Mouse (Mus musculus) lung, embryonic 14.5 days (tissue): Measurements from ENCODE around the gene Cdh23. TPM values are rescaled to one million over a fixed set of nuclear protein-coding genes. Genes with fewer than 3 reads are reported as not detected.

Experiments
- ATAC-seq: fragments of 200-750 bp; cut with Nextera tagmentation; 2 replicates; pipeline ENCODE4 v1.8.0; 2017; ENCODE audit warnings: mild to moderate bottlenecking, moderate TSS enrichment, moderate library complexity; ENCODE audit not compliant: insufficient read depth
- DNase-seq: peaks from one replicate; pipeline ENCODE4 v3.0.0-alpha.2; 2015
- H3K27ac ChIP-seq: fragments of 300-500 bp; sonication (generic); 2 replicates; pipeline ENCODE4 v1.5.1; 2014; ENCODE audit warnings: low read depth, mild to moderate bottlenecking, moderate library complexity
- H3K27me3 ChIP-seq: fragments of 300-500 bp; sonication (generic); 2 replicates; pipeline ENCODE4 v1.6.1; 2014; ENCODE audit warnings: low read length, control low read depth; ENCODE audit not compliant: insufficient read depth
- H3K36me3 ChIP-seq: fragments of 300-500 bp; sonication (generic); 2 replicates; pipeline ENCODE4 v1.6.1; 2014; ENCODE audit warnings: control low read depth; ENCODE audit not compliant: insufficient read depth
- H3K4me1 ChIP-seq: fragments of 300-500 bp; sonication (generic); 2 replicates; pipeline ENCODE4 v1.6.1; 2014; ENCODE audit warnings: antibody characterized with exemption, control low read depth; ENCODE audit not compliant: insufficient read depth
- H3K4me2 ChIP-seq: fragments of 300-500 bp; sonication (generic); 2 replicates; pipeline ENCODE4 v1.6.1; 2014; ENCODE audit warnings: mild to moderate bottlenecking
- H3K4me3 ChIP-seq: fragments of 300-500 bp; sonication (generic); 2 replicates; pipeline ENCODE4 v1.5.1; 2014; ENCODE audit warnings: low read depth, low read length
- H3K9ac ChIP-seq: fragments of 300-500 bp; sonication (generic); 2 replicates; pipeline ENCODE4 v1.6.1; 2014
- H3K9me3 ChIP-seq: fragments of 300-500 bp; sonication (generic); 2 replicates; pipeline ENCODE4 v1.6.1; 2016; ENCODE audit warnings: low read depth, low read length, control low read depth
- CTCF ChIP-seq: IDR thresholded peaks from 2 replicates; pipeline ENCODE4 v1.5.1; 2016; ENCODE audit warnings: antibody characterized with exemption, low read depth
- WGBS: fragments of 180-500 bp; shearing (Covaris S2); extraction: QIAGEN DNeasy Blood & Tissue Kit; methylation state at CpG from one replicate; pipeline ENCODE4 v1.1.7; 2014; 5-methylcytosine and 5-hydroxymethylcytosine counted together
- polyA plus RNA-seq: library from polyadenylated mRNA; unstranded; fragments of >200 nt; fragmentation: Nextera tagmentation; extraction: Ambion mirVana; gene quantifications from 2 replicates; pipeline ENCODE4 v1.2.1, GENCODE M21; 2014

Cdh23 gene
- polyA plus RNA-seq, 1 experiment from 2014 or later = 0.26 TPM

GRCm38 (mm10) chr10:60399449-60399848 lies 296.8 kb downstream of the Cdh23 start, which contains the start of gene Gm17455:
Gene Gm17455 (plus strand): TSS chr10:60399726.
- 49% methylated on average over 7 of the region's 7 CpGs for WGBS
- no peak within 1 kb of the TSS; the same call in 1 of the 2 replicates for H3K27ac ChIP-seq
- no peaks in the 10 kb centered on the region for H3K36me3 ChIP-seq
- H3K4me2 ChIP-seq = no peak within 1 kb of the TSS
- H3K9ac ChIP-seq = no peak within 1 kb of the TSS
- peaks cover 7% of the 10 kb centered on the region; the same call in 1 of the 2 replicates for H3K4me1 ChIP-seq
- H3K9me3 ChIP-seq = no peaks in the 10 kb centered on the region
- no peak for TF ChIP-seq CTCF
- H3K4me3 ChIP-seq = no peak within 1 kb of the TSS
- no peak for DNase-seq
- no peak for ATAC-seq
- H3K27me3 ChIP-seq = no peaks in the 10 kb centered on the region

- TF ChIP-seq CTCF = no peak
- Histone ChIP-seq H3K9ac (no peak overlapping the region), H3K9me3 (no peaks in the 10 kb centered on the region), H3K4me1 (peaks cover 7% of the 10 kb centered on the region; the same call in 1 of the 2 replicates), H3K4me2 (no peak overlapping the region), H3K27ac (no peak overlapping the region), H3K36me3 (no peaks in the 10 kb centered on the region), H3K27me3 (no peaks in the 10 kb centered on the region), H3K4me3 (no peak overlapping the region)
- no peak for DNase-seq
- no peak for ATAC-seq
- WGBS = 84% methylated on average over 10 of the region's 10 CpGs
These were observed 298.1 kb downstream of the Cdh23 start for GRCm38 (mm10) chr10:60398051-60398814.

GRCm38 (mm10) chr10:60395605-60396004 lies 300.7 kb downstream of the Cdh23 start:
- Histone ChIP-seq H3K4me3 (no peak overlapping the region), H3K27ac (no peak overlapping the region), H3K9ac (no peak overlapping the region), H3K4me1 (peaks cover 7% of the 10 kb centered on the region; the same call in 1 of the 2 replicates), H3K36me3 (no peaks in the 10 kb centered on the region), H3K9me3 (no peaks in the 10 kb centered on the region), H3K4me2 (no peak overlapping the region), H3K27me3 (no peaks in the 10 kb centered on the region)
- no peak for DNase-seq
- no peak for TF ChIP-seq CTCF
- ATAC-seq = no peak
- WGBS = 67% methylated on average over 5 of the region's 5 CpGs

- H3K4me2 ChIP-seq = no peak overlapping the region
- peaks cover 7% of the 10 kb centered on the region; the same call in 1 of the 2 replicates for H3K4me1 ChIP-seq
- no peaks in the 10 kb centered on the region for H3K9me3 ChIP-seq
- H3K27ac ChIP-seq = no peak overlapping the region; the same call in 1 of the 2 replicates
- no peak overlapping the region for H3K4me3 ChIP-seq
- TF ChIP-seq CTCF = no peak
- no peaks in the 10 kb centered on the region for H3K27me3 ChIP-seq
- WGBS = 46% methylated on average over 7 of the region's 7 CpGs
- H3K36me3 ChIP-seq = no peaks in the 10 kb centered on the region
- ATAC-seq = no peak
- H3K9ac ChIP-seq = no peak overlapping the region
- DNase-seq = peak; percentile 59
These were observed 301.4 kb downstream of the Cdh23 start for GRCm38 (mm10) chr10:60394936-60395335.

- H3K9me3 ChIP-seq = no peaks in the 10 kb centered on the region
- 92% methylated on average over 9 of the region's 9 CpGs for WGBS
- no peak overlapping the region for H3K4me2 ChIP-seq
- no peaks in the 10 kb centered on the region for H3K27me3 ChIP-seq
- no peak for TF ChIP-seq CTCF
- H3K36me3 ChIP-seq = no peaks in the 10 kb centered on the region
- peaks cover 7% of the 10 kb centered on the region; the same call in 1 of the 2 replicates for H3K4me1 ChIP-seq
- DNase-seq (no peak), ATAC-seq (no peak)
- H3K9ac ChIP-seq = no peak overlapping the region
- H3K27ac ChIP-seq = no peak overlapping the region
- no peak overlapping the region for H3K4me3 ChIP-seq
These were observed 304.6 kb downstream of the Cdh23 start for GRCm38 (mm10) chr10:60391661-60392060.

GRCm38 (mm10) chr10:60390904-60391420 lies 305.3 kb downstream of the Cdh23 start:
- WGBS = 69% methylated on average over 5 of the region's 5 CpGs
- DNase-seq = no peak
- H3K4me3 ChIP-seq = no peak overlapping the region

GRCm38 (mm10) chr10:60390177-60390903 lies 305.9 kb downstream of the Cdh23 start:
- H3K27me3 ChIP-seq = no peaks in the 10 kb centered on the region
- H3K4me3 ChIP-seq = no peak overlapping the region
- H3K9ac ChIP-seq = no peak overlapping the region
- H3K9me3 ChIP-seq = no peaks in the 10 kb centered on the region
- no peak for TF ChIP-seq CTCF
- no peak for DNase-seq
- peaks cover 6% of the 10 kb centered on the region; the same call in 1 of the 2 replicates for H3K4me1 ChIP-seq
- no peak for ATAC-seq
- H3K27ac ChIP-seq = no peak overlapping the region
- H3K4me2 ChIP-seq = no peak overlapping the region
- no peaks in the 10 kb centered on the region for H3K36me3 ChIP-seq
- 61% methylated on average over 6 of the region's 6 CpGs for WGBS

More at GRCm38 (mm10) chr10:60390904-60391420, 305.3 kb downstream of the Cdh23 start:
- TF ChIP-seq CTCF = no peak
- ATAC-seq = no peak
- peaks cover 7% of the 10 kb centered on the region; the same call in 1 of the 2 replicates for H3K4me1 ChIP-seq
- H3K9ac ChIP-seq = no peak overlapping the region
- H3K36me3 ChIP-seq = no peaks in the 10 kb centered on the region
- no peaks in the 10 kb centered on the region for H3K27me3 ChIP-seq
- H3K4me2 ChIP-seq = no peak overlapping the region
- H3K27ac ChIP-seq = no peak overlapping the region
- no peaks in the 10 kb centered on the region for H3K9me3 ChIP-seq
